Mouse (Mus musculus) megakaryocyte-erythroid progenitor cell, adult 5 weeks (primary cell): ENCODE data around the gene Hddc2. TPM values are rescaled to one million over a fixed set of nuclear protein-coding genes. Genes with fewer than 3 reads are reported as not detected.

Source experiments
- polyA plus RNA-seq: library from polyadenylated mRNA; stranded (reverse); fragments of >175 nt; gene quantifications from 2 replicates; pipeline ENCODE4 v1.2.3, GENCODE M21; 2012

The Hddc2 gene
- 2.1 and 2.4 TPM in 2 replicates for polyA plus RNA-seq

GRCm38 (mm10) chr10:31312865-31313848 is at the start of gene Hddc2:
TSS of gene Hddc2 (plus strand) at chr10:31313383.

Other genes with a start within 250 kb of the Hddc2 start
- not detected in 2 replicates for gene Tpd52l1, start 132.6 kb downstream of the Hddc2 start, polyA plus RNA-seq